Mouse (Mus musculus): ENCODE data around the gene Phlda3. TPM values are rescaled to one million over a fixed set of nuclear protein-coding genes. Genes with fewer than 3 reads are reported as not detected.

Phlda3 gene
- 10.4 TPM for polyA plus RNA-seq (2017; shearing (Covaris generic))

GRCm38 (mm10) chr1:135765645-135766591 lies at the start of gene Phlda3:
Gene Phlda3, plus strand, starts transcription at chr1:135766119.

GRCm38 (mm10) chr1:135719983-135720382 lies 45.9 kb upstream of the Phlda3 start, which contains the start of gene Csrp1:
Gene Csrp1, plus strand, starts transcription at chr1:135720061.

GRCm38 (mm10) chr1:135778780-135779535 lies 13.0 kb downstream of the Phlda3 start, which contains the start of gene Tnni1:
Gene Tnni1, plus strand, starts transcription at chr1:135779434.

GRCm38 (mm10) chr1:135818481-135819086 lies 52.7 kb downstream of the Phlda3 start, which contains the start of gene Lad1:
Gene Lad1, plus strand, starts transcription at chr1:135818598.

Other genes with a start within 250 kb of the Phlda3 start
- 0.56 TPM for gene Nav1, start 158.8 kb upstream of the Phlda3 start, polyA plus RNA-seq (2017; shearing (Covaris generic))
- 80.0 TPM for gene Csrp1, start 46.1 kb upstream of the Phlda3 start, polyA plus RNA-seq (2017; shearing (Covaris generic))
- 0.43 TPM for gene Tnni1, start 13.3 kb downstream of the Phlda3 start, polyA plus RNA-seq (2017; shearing (Covaris generic))
- 44.1 TPM for gene Lad1, start 52.5 kb downstream of the Phlda3 start, polyA plus RNA-seq (2017; shearing (Covaris generic))
- gene Tnnt2, start 70.2 kb downstream of the Phlda3 start, polyA plus RNA-seq (2017; shearing (Covaris generic)), result 2.2 TPM
- gene Pkp1, start 153.1 kb downstream of the Phlda3 start, polyA plus RNA-seq (2017; shearing (Covaris generic)), result not detected
- gene Igfn1, start 240.2 kb downstream of the Phlda3 start, polyA plus RNA-seq (2017; shearing (Covaris generic)), result not detected
- 45.7 TPM for gene Tmem9, start 242.0 kb downstream of the Phlda3 start, polyA plus RNA-seq (2017; shearing (Covaris generic))